Mouse (Mus musculus): ENCODE measurements around the gene Hmox1. TPM values are rescaled to one million over a fixed set of nuclear protein-coding genes. Genes with fewer than 3 reads are reported as not detected.

The Hmox1 gene
- 13.5 and 14.2 TPM in 2 replicates for polyA plus RNA-seq (2015; fragmentation: Nextera tagmentation; extraction: Ambion mirVana)

DNA sequence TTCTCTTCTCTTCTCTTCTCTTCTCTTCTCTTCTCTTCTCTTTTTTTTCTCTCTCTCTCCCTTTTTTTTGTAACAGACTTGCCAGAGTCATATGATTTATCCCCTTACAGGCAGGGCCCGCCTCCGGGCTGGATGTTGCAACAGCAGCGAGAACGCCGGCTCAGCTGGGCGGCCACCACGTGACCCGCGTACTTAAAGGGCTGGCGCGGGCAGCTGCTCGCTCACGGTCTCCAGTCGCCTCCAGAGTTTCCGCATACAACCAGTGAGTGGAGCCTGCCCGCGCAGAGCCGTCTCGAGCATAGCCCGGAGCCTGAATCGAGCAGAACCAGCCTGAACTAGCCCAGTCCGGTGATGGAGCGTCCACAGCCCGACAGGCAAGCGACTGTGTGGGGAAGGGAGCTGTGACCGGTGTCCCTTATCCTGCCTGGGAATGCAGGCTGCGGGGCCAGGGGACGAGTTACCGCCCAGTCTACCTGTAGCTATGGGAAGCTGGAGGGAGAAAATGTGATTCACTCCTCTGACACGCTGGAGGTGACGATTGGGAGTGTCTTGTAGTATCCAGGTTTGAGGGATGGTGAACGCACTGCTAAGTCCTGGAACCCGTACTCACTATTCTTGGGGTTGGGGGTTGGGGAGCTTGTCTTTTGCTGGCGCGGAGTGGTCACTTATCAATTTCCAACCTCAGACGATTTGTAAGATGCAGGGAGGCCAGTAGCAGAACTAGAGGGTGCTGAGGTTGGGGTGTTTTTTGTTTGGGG, at the start of gene Hmox1:
TSS of gene Hmox1 (plus strand) at position 223 of the 758 bp plus-strand sequence.
- Histone ChIP-seq H3K4me3 (replicated peaks) (peak within 1 kb of the TSS; percentile 56), H3K27me3 (replicated peaks) (no peaks in the 10 kb centered on the region), H3K4me1 (peaks cover 18% of the 10 kb centered on the region), H3K9ac (replicated peaks) (peak within 1 kb of the TSS; percentile 57), H3K36me3 (no peaks in the 10 kb centered on the region), H3K4me2 (peak within 1 kb of the TSS; percentile 80), H3K27ac (replicated peaks) (0 out of 2 replicates have a peak within 1 kb of the TSS, but pooled peaks have one; percentile 61), H3K9me3 (replicated peaks) (no peaks in the 10 kb centered on the region)
- ATAC-seq (ENCODE audit: low FRiP score) = peak; percentile 91
- 1% methylated on average over 36 of the region's 36 CpGs for WGBS

DNA sequence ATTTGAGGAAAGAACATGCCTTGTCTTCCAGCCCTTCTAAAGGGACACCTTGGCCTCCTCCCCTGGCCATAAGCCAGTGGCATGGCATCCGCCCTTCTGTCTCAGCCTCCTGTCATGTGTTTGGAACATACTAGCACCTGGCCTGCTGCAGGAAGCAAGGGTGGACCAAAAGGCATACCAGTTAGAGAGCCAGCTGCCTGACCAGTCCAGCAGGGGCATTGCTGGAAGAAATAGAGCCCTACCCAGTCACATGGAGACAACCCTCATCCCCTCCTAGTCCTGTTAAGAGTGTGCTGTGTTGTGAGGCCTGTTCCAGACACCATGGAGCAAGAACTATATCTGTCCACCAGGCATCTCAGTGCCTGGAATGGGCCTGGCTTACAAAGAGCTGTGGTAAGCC, 47.1 kb upstream of the Hmox1 start:
- H3K4me1 ChIP-seq = no peaks in the 10 kb centered on the region
- no peaks in the 10 kb centered on the region for H3K9me3 ChIP-seq (replicated peaks)
- 86% methylated on average over 1 of the region's 1 CpGs for WGBS
- no peak for ATAC-seq (ENCODE audit: low FRiP score)
- no peak overlapping the region for H3K4me3 ChIP-seq (replicated peaks)
- H3K4me2 ChIP-seq = no peak overlapping the region
- H3K36me3 ChIP-seq = no peaks in the 10 kb centered on the region
- H3K27me3 ChIP-seq (replicated peaks) = no peaks in the 10 kb centered on the region
- H3K27ac ChIP-seq (replicated peaks) = no peak overlapping the region
- H3K9ac ChIP-seq (replicated peaks) = no peak overlapping the region

- Histone ChIP-seq H3K27ac (replicated peaks) (no peak overlapping the region), H3K27me3 (replicated peaks) (no peaks in the 10 kb centered on the region), H3K36me3 (no peaks in the 10 kb centered on the region; the same call in 1 of the 2 replicates), H3K4me3 (replicated peaks) (no peak overlapping the region), H3K9me3 (replicated peaks) (no peaks in the 10 kb centered on the region), H3K4me2 (no peak overlapping the region), H3K9ac (replicated peaks) (no peak overlapping the region), H3K4me1 (no peaks in the 10 kb centered on the region)
- WGBS = 91% methylated on average over 3 of the region's 3 CpGs
- ATAC-seq (ENCODE audit: low FRiP score) = no peak
Measured at GRCm38 (mm10) chr8:75047784-75048183, 45.6 kb upstream of the Hmox1 start.

DNA sequence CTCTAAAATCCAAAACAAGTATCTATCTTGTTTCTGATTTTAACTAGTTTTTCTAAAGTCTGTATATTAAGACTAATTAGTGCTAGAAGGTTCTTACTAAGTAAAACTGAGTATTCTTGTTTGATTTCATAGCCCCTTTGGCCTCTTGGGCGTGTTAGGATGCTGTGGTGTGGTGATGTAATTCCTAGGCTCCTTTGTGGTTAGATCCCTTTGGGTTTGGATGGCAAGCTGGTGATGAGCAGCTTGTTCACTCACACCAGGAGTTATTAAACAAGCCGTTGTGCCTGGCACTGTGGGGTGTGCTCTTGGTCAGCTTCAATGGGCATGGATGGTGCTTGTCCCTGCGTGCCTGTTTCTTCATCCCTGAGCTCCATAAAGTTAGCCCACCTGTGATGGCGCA, 40.1 kb upstream of the Hmox1 start:
- no peak overlapping the region for H3K4me3 ChIP-seq (replicated peaks)
- WGBS = 86% methylated on average over 4 of the region's 4 CpGs

GRCm38 (mm10) chr8:75055673-75056072, 37.7 kb upstream of the Hmox1 start:
- WGBS = 88% methylated on average over 2 of the region's 2 CpGs

More for the DNA sequence above, 40.1 kb upstream of the Hmox1 start:
- Histone ChIP-seq H3K9ac (replicated peaks) (no peak overlapping the region), H3K27me3 (replicated peaks) (no peaks in the 10 kb centered on the region), H3K27ac (replicated peaks) (no peak overlapping the region), H3K4me2 (no peak overlapping the region), H3K9me3 (replicated peaks) (no peaks in the 10 kb centered on the region), H3K36me3 (peaks cover 5% of the 10 kb centered on the region; the same call in 1 of the 2 replicates), H3K4me1 (no peaks in the 10 kb centered on the region)
- ATAC-seq (ENCODE audit: low FRiP score) = no peak

DNA sequence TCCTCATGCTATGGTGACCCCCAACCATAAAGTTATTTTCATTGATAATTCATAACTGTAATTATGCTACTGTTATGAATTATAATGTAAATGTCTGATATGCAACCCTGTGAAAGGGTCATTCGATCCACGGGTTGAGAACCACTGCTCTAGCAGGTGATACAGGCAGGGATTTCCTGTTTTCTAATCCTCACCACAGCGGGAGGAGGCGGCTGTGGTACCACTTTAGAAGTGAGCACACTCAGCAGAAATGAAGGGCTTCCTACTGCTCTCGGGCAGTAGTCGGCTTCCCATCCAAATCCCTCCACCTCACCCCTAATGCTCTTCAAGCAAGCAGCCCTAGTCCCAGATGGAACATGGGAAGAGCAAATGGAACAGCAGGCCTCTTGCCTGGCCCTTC, 33.4 kb upstream of the Hmox1 start:
- no peak overlapping the region for H3K9ac ChIP-seq (replicated peaks)
- H3K27me3 ChIP-seq (replicated peaks) = no peaks in the 10 kb centered on the region
- 84% methylated on average over 6 of the region's 6 CpGs for WGBS
- no peak overlapping the region for H3K4me2 ChIP-seq
- H3K4me1 ChIP-seq = no peaks in the 10 kb centered on the region
- H3K4me3 ChIP-seq (replicated peaks) = no peak overlapping the region
- H3K27ac ChIP-seq (replicated peaks) = no peak overlapping the region
- no peaks in the 10 kb centered on the region for H3K9me3 ChIP-seq (replicated peaks)
- H3K36me3 ChIP-seq = peaks cover 11% of the 10 kb centered on the region
- no peak for ATAC-seq (ENCODE audit: low FRiP score)

More at GRCm38 (mm10) chr8:75055673-75056072, 37.7 kb upstream of the Hmox1 start:
- Histone ChIP-seq H3K27me3 (replicated peaks) (no peaks in the 10 kb centered on the region), H3K27ac (replicated peaks) (no peak overlapping the region), H3K36me3 (peaks cover 5% of the 10 kb centered on the region; the same call in 1 of the 2 replicates), H3K4me3 (replicated peaks) (no peak overlapping the region), H3K9ac (replicated peaks) (no peak overlapping the region), H3K4me2 (no peak overlapping the region), H3K9me3 (replicated peaks) (no peaks in the 10 kb centered on the region), H3K4me1 (no peaks in the 10 kb centered on the region)
- ATAC-seq (ENCODE audit: low FRiP score) = no peak

GRCm38 (mm10) chr8:75060815-75061214, 32.6 kb upstream of the Hmox1 start:
- H3K9me3 ChIP-seq (replicated peaks) = no peaks in the 10 kb centered on the region
- H3K27me3 ChIP-seq (replicated peaks) = no peaks in the 10 kb centered on the region
- H3K27ac ChIP-seq (replicated peaks) = no peak overlapping the region
- no peak overlapping the region for H3K4me3 ChIP-seq (replicated peaks)
- peaks cover 17% of the 10 kb centered on the region for H3K36me3 ChIP-seq
- no peak overlapping the region for H3K4me2 ChIP-seq
- no peaks in the 10 kb centered on the region for H3K4me1 ChIP-seq
- no peak overlapping the region for H3K9ac ChIP-seq (replicated peaks)
- 84% methylated on average over 2 of the region's 2 CpGs for WGBS
- no peak for ATAC-seq (ENCODE audit: low FRiP score)

GRCm38 (mm10) chr8:75063290-75063689, 30.1 kb upstream of the Hmox1 start:
- H3K4me2 ChIP-seq = no peak overlapping the region
- H3K27me3 ChIP-seq (replicated peaks) = no peaks in the 10 kb centered on the region
- H3K27ac ChIP-seq (replicated peaks) = no peak overlapping the region
- H3K9me3 ChIP-seq (replicated peaks) = no peaks in the 10 kb centered on the region
- peaks cover 24% of the 10 kb centered on the region for H3K36me3 ChIP-seq
- H3K9ac ChIP-seq (replicated peaks) = no peak overlapping the region
- H3K4me1 ChIP-seq = no peaks in the 10 kb centered on the region
- ATAC-seq (ENCODE audit: low FRiP score) = no peak
- WGBS = 80% methylated on average over 3 of the region's 3 CpGs
- no peak overlapping the region for H3K4me3 ChIP-seq (replicated peaks)

DNA sequence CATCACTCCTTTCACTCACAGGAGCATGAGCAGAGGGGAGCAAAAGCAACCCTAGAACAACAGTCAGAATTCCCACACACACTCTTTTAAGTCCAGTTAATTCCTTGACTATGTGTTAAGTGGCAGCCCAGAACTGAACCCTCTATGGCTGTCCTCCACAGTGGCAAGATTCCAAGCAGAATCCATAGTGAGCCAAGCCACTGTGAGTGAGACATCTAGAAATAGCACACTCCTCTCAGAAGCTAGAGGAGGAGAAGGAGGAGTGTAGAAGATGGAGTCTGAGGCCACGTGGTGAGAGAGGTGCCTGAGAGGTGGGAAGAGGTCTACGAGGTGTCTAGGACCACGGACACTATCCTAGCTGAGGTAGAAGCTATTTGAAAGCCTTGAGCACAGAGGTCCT, 28.6 kb upstream of the Hmox1 start:
- H3K4me3 ChIP-seq (replicated peaks) = no peak overlapping the region
- no peak overlapping the region for H3K9ac ChIP-seq (replicated peaks)
- no peak overlapping the region for H3K4me2 ChIP-seq
- no peak overlapping the region for H3K27ac ChIP-seq (replicated peaks)
- no peaks in the 10 kb centered on the region for H3K27me3 ChIP-seq (replicated peaks)
- ATAC-seq (ENCODE audit: low FRiP score) = no peak
- no peaks in the 10 kb centered on the region for H3K4me1 ChIP-seq
- H3K9me3 ChIP-seq (replicated peaks) = no peaks in the 10 kb centered on the region
- WGBS = 85% methylated on average over 3 of the region's 3 CpGs
- H3K36me3 ChIP-seq = peaks cover 23% of the 10 kb centered on the region

GRCm38 (mm10) chr8:75067287-75067686, 26.1 kb upstream of the Hmox1 start:
- H3K4me3 ChIP-seq (replicated peaks) = no peak overlapping the region
- H3K4me1 ChIP-seq = peaks cover 3% of the 10 kb centered on the region
- no peaks in the 10 kb centered on the region for H3K27me3 ChIP-seq (replicated peaks)
- H3K36me3 ChIP-seq = peaks cover 23% of the 10 kb centered on the region
- H3K9me3 ChIP-seq (replicated peaks) = no peaks in the 10 kb centered on the region
- H3K27ac ChIP-seq (replicated peaks) = no peak overlapping the region
- H3K9ac ChIP-seq (replicated peaks) = no peak overlapping the region
- no peak for ATAC-seq (ENCODE audit: low FRiP score)
- H3K4me2 ChIP-seq = no peak overlapping the region
- WGBS = 90% methylated on average over 6 of the region's 6 CpGs

- WGBS = 96% methylated on average over 1 of the region's 1 CpGs
Measured at GRCm38 (mm10) chr8:75070297-75070696, 23.1 kb upstream of the Hmox1 start.

GRCm38 (mm10) chr8:75071627-75072346, 21.6 kb upstream of the Hmox1 start:
- 30% methylated on average over 4 of the region's 4 CpGs for WGBS
- Histone ChIP-seq H3K27me3 (replicated peaks) (no peaks in the 10 kb centered on the region), H3K4me2 (no peak overlapping the region), H3K9ac (replicated peaks) (no peak overlapping the region), H3K4me1 (peaks cover 3% of the 10 kb centered on the region), H3K27ac (replicated peaks) (no peak overlapping the region), H3K4me3 (replicated peaks) (no peak overlapping the region), H3K36me3 (0 out of 2 replicates have a peak, but pooled peaks cover 4% of the 10 kb centered on the region), H3K9me3 (replicated peaks) (no peaks in the 10 kb centered on the region)
- ATAC-seq (ENCODE audit: low FRiP score) = peak; percentile 90

More at GRCm38 (mm10) chr8:75070297-75070696, 23.1 kb upstream of the Hmox1 start:
- H3K36me3 ChIP-seq = peaks cover 14% of the 10 kb centered on the region
- peaks cover 3% of the 10 kb centered on the region for H3K4me1 ChIP-seq
- H3K9ac ChIP-seq (replicated peaks) = no peak overlapping the region
- no peak overlapping the region for H3K27ac ChIP-seq (replicated peaks)
- H3K4me2 ChIP-seq = no peak overlapping the region
- H3K4me3 ChIP-seq (replicated peaks) = no peak overlapping the region
- peak; percentile 21; the same call in 1 of the 2 replicates for ATAC-seq (ENCODE audit: low FRiP score)
- H3K27me3 ChIP-seq (replicated peaks) = no peaks in the 10 kb centered on the region
- H3K9me3 ChIP-seq (replicated peaks) = no peaks in the 10 kb centered on the region
